Mouse (Mus musculus) lung, postnatal 0 days (tissue): ENCODE results near the gene Nmi. TPM values are rescaled to one million over a fixed set of nuclear protein-coding genes. Genes with fewer than 3 reads are reported as not detected.
"Not testable (repeated sequence)": the region's sequence is repeated elsewhere in the genome, so short reads cannot be mapped to it uniquely, and the experiment has no call there.

Source experiments
- ATAC-seq: fragments of 200-750 bp; cut with Nextera tagmentation; 2 replicates; pipeline ENCODE4 v1.8.0; 2017; ENCODE audit warnings: moderate library complexity
- DNase-seq: peaks from one replicate; pipeline ENCODE4 v3.0.0-alpha.2; 2016; ENCODE audit warnings: low spot score
- H3K27ac ChIP-seq: fragments of 300-500 bp; sonication (generic); 2 replicates; pipeline ENCODE4 v1.5.1; 2014; ENCODE audit warnings: antibody characterized with exemption, mild to moderate bottlenecking, low read length, mixed read lengths
- H3K27me3 ChIP-seq: fragments of 300-500 bp; sonication (generic); replicated peaks from 2 replicates; pipeline ENCODE4 v1.6.1; 2014; ENCODE audit warnings: low read length, mixed read lengths; ENCODE audit not compliant: insufficient read depth
- H3K36me3 ChIP-seq: fragments of 300-500 bp; sonication (generic); 2 replicates; pipeline ENCODE4 v1.6.1; 2014; ENCODE audit warnings: low read length, mixed read lengths; ENCODE audit not compliant: insufficient read depth
- H3K4me1 ChIP-seq: fragments of 300-500 bp; sonication (generic); 2 replicates; pipeline ENCODE4 v1.6.1; 2014; ENCODE audit warnings: antibody characterized with exemption, low read depth, low read length, mixed read lengths; ENCODE audit not compliant: insufficient read depth
- H3K4me2 ChIP-seq: fragments of 300-500 bp; sonication (generic); replicated peaks from 2 replicates; pipeline ENCODE4 v1.6.1; 2014; ENCODE audit warnings: low read depth, mild to moderate bottlenecking, low read length, moderate library complexity, mixed read lengths
- H3K4me3 ChIP-seq: fragments of 300-500 bp; sonication (generic); 2 replicates; pipeline ENCODE4 v1.5.1; 2014; ENCODE audit warnings: low read depth, low read length
- H3K9ac ChIP-seq: fragments of 300-500 bp; sonication (generic); replicated peaks from 2 replicates; pipeline ENCODE4 v1.6.1; 2014; ENCODE audit warnings: low read depth, mild to moderate bottlenecking
- H3K9me3 ChIP-seq: fragments of 300-500 bp; sonication (generic); 2 replicates; pipeline ENCODE4 v1.6.1; 2016; ENCODE audit warnings: low read length, mixed read lengths
- CTCF ChIP-seq: IDR thresholded peaks from 2 replicates; pipeline ENCODE4 v1.5.1; 2016; ENCODE audit warnings: antibody characterized with exemption, mild to moderate bottlenecking
- EP300 ChIP-seq: IDR thresholded peaks from 2 replicates; pipeline ENCODE4 v1.6.1; 2016; ENCODE audit warnings: antibody characterized with exemption, mild to moderate bottlenecking, control low read depth
- WGBS: fragments of 180-500 bp; shearing (Covaris S2); extraction: QIAGEN DNeasy Blood & Tissue Kit; methylation state at CpG from one replicate; pipeline ENCODE4 v1.1.7; 2014; 5-methylcytosine and 5-hydroxymethylcytosine counted together
- polyA plus RNA-seq: library from polyadenylated mRNA; unstranded; fragments of >200 nt; fragmentation: Nextera tagmentation; extraction: Ambion mirVana; gene quantifications from 2 replicates; pipeline ENCODE4 v1.2.1, GENCODE M21; 2015

Nmi gene
- 36.6 and 38.4 TPM in 2 replicates for polyA plus RNA-seq

GRCm38 (mm10) chr2:51973410-51973968, at the start of gene Nmi:
Nmi (minus strand) TSS chr2:51973494.
- DNase-seq (no peak), ATAC-seq (peak; percentile 59)
- H3K9me3 ChIP-seq: no peaks in the 10 kb centered on the region
- WGBS: 67% methylated on average over 9 of the region's 9 CpGs
- peak within 1 kb of the TSS; percentile 77 for H3K4me3 ChIP-seq
- TF ChIP-seq EP300 (no peak), CTCF (peak; percentile 27; the same call in 1 of the 2 replicates)
- H3K27me3 ChIP-seq: no peaks in the 10 kb centered on the region
- H3K27ac ChIP-seq: peak within 1 kb of the TSS; percentile 94
- no peaks in the 10 kb centered on the region for H3K4me1 ChIP-seq
- peak within 1 kb of the TSS; percentile 67 for H3K4me2 ChIP-seq
- H3K9ac ChIP-seq: peak within 1 kb of the TSS; percentile 80
- no peaks in the 10 kb centered on the region for H3K36me3 ChIP-seq

DNA sequence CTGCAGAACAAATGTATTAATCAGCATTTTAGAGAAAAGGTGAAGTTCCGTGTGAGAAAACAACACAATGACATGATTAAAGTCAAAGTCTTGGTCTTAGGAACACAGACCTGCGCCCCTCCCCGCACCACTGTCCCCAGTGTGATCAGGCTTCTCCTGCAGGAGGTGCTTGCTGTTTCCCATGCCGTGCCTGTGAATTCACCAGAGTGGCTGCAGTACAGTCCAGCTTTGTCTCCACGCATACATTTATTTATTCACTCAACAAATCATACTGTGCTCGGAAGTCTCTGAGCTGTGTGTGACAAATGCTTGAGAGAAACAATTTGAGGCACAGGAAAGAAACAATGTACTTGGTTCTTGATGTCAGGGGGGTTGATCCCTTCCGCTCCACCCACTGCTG, 43.1 kb upstream of the Nmi start:
- no peak for DNase-seq

GRCm38 (mm10) chr2:52013306-52013820, 40.1 kb upstream of the Nmi start:
- TF ChIP-seq EP300 (no peak), CTCF (no peak)
- no peaks in the 10 kb centered on the region for H3K4me1 ChIP-seq
- DNase-seq (no peak), ATAC-seq (no peak)
- 73% methylated on average over 9 of the region's 9 CpGs for whole genome bisulfite sequencing
- no peaks in the 10 kb centered on the region for H3K36me3 ChIP-seq
- H3K27ac ChIP-seq: no peak overlapping the region
- H3K4me2 ChIP-seq: no peak overlapping the region
- H3K27me3 ChIP-seq: no peaks in the 10 kb centered on the region
- no peak overlapping the region for H3K9ac ChIP-seq
- no peak overlapping the region for H3K4me3 ChIP-seq
- H3K9me3 ChIP-seq: no peaks in the 10 kb centered on the region

More for the DNA sequence above, 43.1 kb upstream of the Nmi start:
- no peaks in the 10 kb centered on the region for H3K36me3 ChIP-seq
- no peak for ATAC-seq
- H3K27ac ChIP-seq: no peak overlapping the region
- TF ChIP-seq EP300 (no peak), CTCF (no peak)
- no peaks in the 10 kb centered on the region for H3K4me1 ChIP-seq
- no peak overlapping the region for H3K4me3 ChIP-seq
- no peaks in the 10 kb centered on the region for H3K9me3 ChIP-seq
- WGBS: 33% methylated on average over 7 of the region's 7 CpGs
- H3K9ac ChIP-seq: no peak overlapping the region
- H3K27me3 ChIP-seq: no peaks in the 10 kb centered on the region
- no peak overlapping the region for H3K4me2 ChIP-seq

GRCm38 (mm10) chr2:52011820-52012219, 38.5 kb upstream of the Nmi start:
- not testable (repeated sequence) for H3K36me3 ChIP-seq, ATAC-seq, H3K27ac ChIP-seq, H3K9me3 ChIP-seq, DNase-seq, H3K4me1 ChIP-seq, H3K4me3 ChIP-seq, H3K27me3 ChIP-seq, H3K4me2 ChIP-seq, H3K9ac ChIP-seq
- 86% methylated on average over 3 of the region's 3 CpGs for WGBS

DNA sequence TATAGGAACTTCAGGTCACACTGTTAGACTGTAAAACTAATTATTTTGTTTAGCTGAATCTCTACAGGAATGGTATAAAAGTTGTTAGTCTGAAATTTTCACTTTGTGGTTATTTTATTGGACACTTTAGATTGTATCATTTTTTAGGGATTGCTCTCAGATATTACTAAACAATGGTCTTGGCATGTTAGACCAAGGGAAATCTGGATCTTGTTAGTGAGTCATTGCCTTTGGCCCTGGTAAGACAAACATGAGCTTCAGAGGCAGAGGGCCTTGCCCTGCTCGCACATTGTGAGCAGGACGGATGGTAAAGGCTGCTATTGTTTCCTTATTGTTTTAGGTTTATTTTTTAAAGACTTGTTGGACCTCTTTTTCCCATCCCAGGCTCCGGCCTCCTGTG, 33.1 kb upstream of the Nmi start:
- 46% methylated on average over 3 of the region's 3 CpGs for WGBS
- Histone ChIP-seq H3K9me3 (no peaks in the 10 kb centered on the region), H3K36me3 (no peaks in the 10 kb centered on the region), H3K27me3 (no peaks in the 10 kb centered on the region), H3K27ac (no peak overlapping the region), H3K4me2 (no peak overlapping the region), H3K9ac (no peak overlapping the region), H3K4me1 (no peaks in the 10 kb centered on the region), H3K4me3 (no peak overlapping the region)
- TF ChIP-seq CTCF: no peak
- no peak for TF ChIP-seq EP300
- DNase-seq (peak; percentile 36), ATAC-seq (no peak)

DNA sequence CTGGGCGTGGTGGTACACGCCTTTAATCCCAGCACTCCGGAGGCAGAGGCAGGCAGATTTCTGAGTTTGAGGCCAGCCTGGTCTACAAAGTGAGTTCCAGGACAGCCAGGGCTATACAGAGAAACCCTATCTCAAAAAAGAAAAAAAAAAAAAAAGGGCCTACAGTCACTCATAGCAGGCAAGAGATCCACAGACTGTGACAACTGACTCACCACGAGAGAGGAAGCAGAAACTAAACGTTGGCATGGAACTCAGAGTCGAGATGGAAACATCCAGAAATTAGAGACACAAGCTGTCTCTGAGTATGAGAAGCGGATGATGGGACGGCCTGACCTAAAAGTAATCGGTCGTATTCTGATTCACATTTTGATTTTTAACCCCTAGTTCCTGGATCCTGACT, 29.0 kb upstream of the Nmi start:
- not testable (repeated sequence) for ATAC-seq, H3K4me1 ChIP-seq, H3K4me2 ChIP-seq, H3K27me3 ChIP-seq, H3K27ac ChIP-seq, DNase-seq, H3K36me3 ChIP-seq, H3K9ac ChIP-seq, H3K4me3 ChIP-seq, H3K9me3 ChIP-seq
- 83% methylated on average over 10 of the region's 10 CpGs for WGBS

DNA sequence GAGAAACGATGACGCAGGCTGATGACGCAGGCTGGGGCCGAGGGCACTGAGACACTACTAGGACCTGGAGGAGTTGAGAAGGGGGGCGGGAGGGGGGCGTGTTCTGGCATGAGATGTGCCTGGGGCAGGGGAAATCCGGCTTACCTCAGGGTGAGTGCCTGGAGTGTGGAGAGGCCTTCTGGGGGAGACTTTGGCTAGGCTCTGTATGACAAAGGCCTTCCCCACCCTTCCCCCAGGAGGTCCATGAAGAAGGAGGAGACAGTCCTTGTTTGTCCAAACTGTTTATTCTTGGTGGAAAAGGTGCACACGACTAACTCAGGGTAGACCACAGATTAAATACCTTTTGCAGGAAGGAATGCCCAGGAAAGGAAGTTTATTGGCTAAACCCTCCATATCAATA, 28.2 kb upstream of the Nmi start:
- no peak for TF ChIP-seq EP300
- no peak for TF ChIP-seq CTCF
- Histone ChIP-seq H3K36me3 (no peaks in the 10 kb centered on the region), H3K27me3 (no peaks in the 10 kb centered on the region), H3K9ac (no peak overlapping the region), H3K4me1 (no peaks in the 10 kb centered on the region), H3K4me3 (no peak overlapping the region), H3K9me3 (no peaks in the 10 kb centered on the region), H3K27ac (no peak overlapping the region), H3K4me2 (no peak overlapping the region)
- 85% methylated on average over 8 of the region's 8 CpGs for WGBS
- ATAC-seq: no peak
- DNase-seq: no peak
